Mouse (Mus musculus): ENCODE data around the gene Ccdc28b.

The Ccdc28b gene

DNA sequence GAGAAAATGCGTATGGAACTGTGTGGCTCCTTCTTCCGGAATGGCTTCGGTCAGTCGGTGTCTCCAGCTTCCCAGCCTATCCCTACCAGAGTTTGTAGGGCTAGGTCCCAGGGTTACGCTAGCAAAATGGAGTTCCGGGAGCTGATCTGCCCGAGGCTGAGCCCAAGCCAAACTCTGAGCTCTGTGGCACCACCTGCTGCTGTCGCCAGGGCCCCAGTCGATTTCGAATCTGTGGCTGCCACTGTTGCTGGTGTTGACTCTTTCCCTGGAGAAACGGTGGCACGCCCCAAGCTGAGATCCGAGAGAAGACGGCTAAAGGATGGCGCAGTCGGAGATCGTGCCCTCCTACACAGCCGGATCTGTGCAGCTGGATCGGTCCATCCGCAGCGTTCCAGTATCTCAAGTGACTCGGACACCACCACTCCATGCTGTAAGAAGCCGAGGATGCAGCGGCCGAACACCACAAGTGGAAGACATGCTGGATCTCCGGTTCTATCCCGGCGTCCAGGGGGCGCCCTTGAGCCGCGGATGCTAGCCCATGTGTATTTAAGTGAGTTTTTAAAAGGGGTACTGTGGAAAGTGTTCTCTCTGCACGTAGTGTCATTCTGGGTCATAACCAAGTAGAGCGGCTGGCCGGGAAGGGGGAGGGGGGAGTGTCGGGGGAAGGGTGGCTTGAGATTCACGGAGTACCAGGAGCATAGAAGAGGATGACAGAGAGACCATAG lies 38.7 kb downstream of the Ccdc28b start:
- DNase-seq (ENCODE audit: low read depth) = peak; percentile 94

DNA sequence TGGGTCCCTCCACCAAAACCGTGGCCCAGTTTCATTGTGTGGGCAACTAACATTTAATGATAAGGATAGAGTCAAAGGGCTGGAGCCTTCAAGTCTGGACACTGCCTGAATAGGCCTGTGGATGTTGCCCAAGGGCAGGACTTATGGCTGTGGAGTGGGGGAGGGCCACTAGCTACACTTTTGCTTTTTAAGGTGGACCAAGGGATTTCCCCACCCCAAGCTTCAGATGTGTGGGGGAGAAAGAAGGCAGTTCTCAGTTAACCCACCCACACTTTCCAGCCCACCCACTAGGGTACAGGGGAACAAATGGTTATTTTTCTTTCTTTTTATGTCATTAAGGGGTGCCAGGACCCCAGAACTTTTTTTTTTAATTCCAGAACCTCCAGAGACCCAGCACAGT lies 39.4 kb downstream of the Ccdc28b start:
- DNase-seq (ENCODE audit: low read depth) = peak; percentile 37

GRCm38 (mm10) chr4:129582251-129582650 lies 41.5 kb downstream of the Ccdc28b start:
- DNase-seq (ENCODE audit: low read depth) = no peak

- DNase-seq (ENCODE audit: low read depth) = peak; percentile 56
Measured at GRCm38 (mm10) chr4:129580347-129580746, 43.4 kb downstream of the Ccdc28b start.

DNA sequence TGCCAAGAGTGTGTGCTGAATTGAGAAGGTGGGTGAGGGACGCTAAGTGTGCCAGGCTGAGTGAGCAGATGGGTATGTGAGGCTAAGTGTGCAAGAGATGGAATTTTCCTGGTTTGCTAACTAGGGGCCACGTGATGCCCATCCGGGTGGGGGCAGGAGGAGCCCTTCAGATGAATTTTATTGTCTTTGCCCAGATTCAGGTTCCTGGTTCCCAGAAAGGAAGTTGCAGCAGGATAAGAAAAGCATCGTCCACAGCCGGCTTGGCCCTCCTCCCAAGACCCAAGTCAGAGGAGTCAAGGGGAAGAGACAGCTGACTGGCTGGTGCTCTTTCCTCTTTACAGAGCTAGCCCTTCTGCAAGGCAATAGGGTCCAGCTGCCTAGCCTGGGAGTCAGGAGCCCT lies 45.3 kb downstream of the Ccdc28b start, which contains the start of gene Fam167b:
Gene Fam167b, minus strand, starts transcription at position 84 of the 400 bp plus-strand sequence.
- DNase-seq (ENCODE audit: low read depth) = no peak

- no peak for DNase-seq (ENCODE audit: low read depth)
Measured at GRCm38 (mm10) chr4:129577688-129578087, 46.1 kb downstream of the Ccdc28b start.

DNA sequence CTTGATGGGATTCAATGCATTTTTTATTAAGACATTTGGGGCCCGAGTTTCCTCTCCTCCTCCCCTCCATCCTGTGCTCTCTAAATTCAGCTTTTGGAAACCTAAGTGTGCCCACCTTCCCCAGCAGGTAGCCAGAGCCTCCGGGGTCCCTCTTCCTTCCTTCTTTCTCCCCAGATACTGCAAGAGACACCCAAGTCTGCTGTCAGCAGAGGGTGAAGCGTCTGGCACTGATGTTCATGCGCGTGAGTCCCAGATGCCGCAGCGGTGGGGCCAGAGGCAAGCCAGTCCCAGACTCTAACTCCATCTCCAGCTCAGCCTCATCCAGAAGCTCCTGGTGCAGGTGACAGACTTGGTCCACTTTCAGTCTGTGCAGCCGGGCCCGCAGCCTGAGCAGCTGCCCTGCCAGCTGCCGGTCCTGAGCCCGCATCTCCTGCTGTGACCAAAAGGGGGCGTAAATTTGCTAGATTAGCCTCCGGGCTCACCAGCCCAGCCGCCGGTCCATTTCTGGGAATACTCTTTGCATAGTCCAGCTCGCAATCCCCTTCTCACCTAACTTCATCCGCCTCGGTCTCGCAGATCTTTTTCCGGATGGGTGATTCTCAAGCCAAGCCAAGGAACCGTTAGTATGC lies 46.8 kb downstream of the Ccdc28b start:
- DNase-seq (ENCODE audit: low read depth) = peak; percentile 79

DNA sequence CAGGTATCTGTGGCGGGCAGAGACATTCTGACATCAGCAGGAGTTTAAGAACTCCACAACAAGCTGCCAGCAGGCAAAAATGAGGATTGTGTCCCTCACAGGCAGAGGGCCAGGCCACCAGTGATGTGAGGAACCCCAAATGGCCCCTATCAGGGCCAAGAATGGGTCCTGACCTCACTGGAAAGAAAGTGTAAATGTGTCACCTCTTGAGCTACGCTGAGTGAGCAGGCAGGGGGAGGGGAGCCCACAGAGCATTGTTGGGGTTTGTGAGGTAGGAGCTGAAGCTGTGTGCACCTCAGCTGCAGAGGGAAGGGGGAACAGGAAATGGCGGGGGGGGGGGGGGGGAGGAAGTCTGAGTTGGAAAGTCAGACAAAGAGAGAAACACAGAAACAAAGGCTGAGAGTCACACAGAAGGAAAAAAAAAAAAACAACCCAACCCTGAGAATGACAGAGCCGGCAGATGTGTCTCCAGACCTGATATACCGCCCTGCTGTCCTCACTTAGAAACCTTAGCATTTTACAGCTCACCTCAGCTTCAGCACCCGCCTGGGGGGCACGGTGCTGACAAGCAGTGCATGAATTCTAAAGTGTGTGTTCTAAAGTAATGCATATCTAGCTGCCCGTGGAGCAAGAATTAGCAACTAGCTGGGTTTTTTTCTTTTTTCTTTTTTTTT lies 48.4 kb downstream of the Ccdc28b start:
- DNase-seq (ENCODE audit: low read depth) = peak; percentile 96

- DNase-seq (ENCODE audit: low read depth) = peak; percentile 86
Measured at GRCm38 (mm10) chr4:129573430-129573829, 50.3 kb downstream of the Ccdc28b start, which contains the start of gene Lck. Lck (minus strand) TSS chr4:129573641.

- peak; percentile 54 for DNase-seq (ENCODE audit: low read depth)
Measured at GRCm38 (mm10) chr4:129573093-129573370, 50.7 kb downstream of the Ccdc28b start.

GRCm38 (mm10) chr4:129572236-129573092 lies 51.3 kb downstream of the Ccdc28b start:
- DNase-seq (ENCODE audit: low read depth) = peak; percentile 76

DNA sequence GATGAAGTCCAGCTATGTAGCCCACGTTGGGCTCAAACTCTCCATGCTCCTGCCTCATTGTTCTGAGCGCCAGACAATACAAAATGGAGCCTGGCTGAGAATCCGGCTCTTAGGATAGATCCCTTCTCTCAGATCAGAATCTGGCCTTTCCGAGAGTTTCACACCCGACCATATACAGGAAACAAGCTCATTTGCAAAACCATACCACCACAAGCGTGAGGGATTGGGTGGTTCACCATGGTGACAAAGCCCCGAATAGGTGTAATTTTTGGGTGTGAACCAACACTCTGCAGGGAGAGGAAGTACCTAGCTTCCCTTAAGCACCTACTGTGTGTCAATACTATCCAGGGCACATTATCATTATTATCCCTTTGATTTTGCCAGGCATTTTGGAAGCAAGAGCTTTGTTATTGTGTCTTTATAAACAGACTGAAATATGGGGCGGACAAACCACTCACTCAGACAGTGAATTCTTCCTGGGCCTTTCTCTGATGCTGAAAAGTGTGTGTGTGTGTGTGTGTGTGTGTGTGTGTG lies 52.1 kb downstream of the Ccdc28b start:
- DNase-seq (ENCODE audit: low read depth) = peak; percentile 73

- peak; percentile 88 for DNase-seq (ENCODE audit: low read depth)
Measured at GRCm38 (mm10) chr4:129570028-129570427, 53.7 kb downstream of the Ccdc28b start.

Measured in naive thymus-derived CD4-positive, alpha-beta T cell, adult 2 months (primary cell).